Mouse (Mus musculus) thymus, adult 2 months (tissue): ENCODE measurements around the gene Dgkd. TPM values are rescaled to one million over a fixed set of nuclear protein-coding genes. Genes with fewer than 3 reads are reported as not detected.

Experiments
- DNase-seq: peaks from one replicate; pipeline ENCODE4 v3.0.0; 2021
- H3K27ac ChIP-seq: fragments of 200-500 bp; 2 replicates; pipeline ENCODE4 v1.5.1; 2012; ENCODE audit warnings: low read length, control low read depth; ENCODE audit not compliant: control insufficient read depth, insufficient read depth
- H3K27me3 ChIP-seq: fragments of 200-500 bp; 2 replicates; pipeline ENCODE4 v1.6.1; 2012; ENCODE audit warnings: mild to moderate bottlenecking, low read length, moderate library complexity, mixed read lengths; ENCODE audit not compliant: control insufficient read depth, insufficient read depth
- H3K36me3 ChIP-seq: fragments of 200-500 bp; 2 replicates; pipeline ENCODE4 v1.6.1; 2012; ENCODE audit warnings: mild to moderate bottlenecking, low read length, moderate library complexity; ENCODE audit not compliant: control insufficient read depth, insufficient read depth
- H3K4me1 ChIP-seq: fragments of 200-500 bp; replicated peaks from 2 replicates; pipeline ENCODE4 v1.6.1; 2012; ENCODE audit warnings: low read length; ENCODE audit not compliant: control insufficient read depth, insufficient read depth
- H3K4me3 ChIP-seq: fragments of 200-500 bp; 2 replicates; pipeline ENCODE4 v1.5.1; 2012; ENCODE audit warnings: mild to moderate bottlenecking, low read length, control low read depth, moderate library complexity; ENCODE audit not compliant: control insufficient read depth, insufficient read depth
- CTCF ChIP-seq: fragments of 200-500 bp; IDR thresholded peaks from 2 replicates; pipeline ENCODE4 v1.5.1; 2012; ENCODE audit warnings: mild to moderate bottlenecking, control low read depth, low read length, moderate library complexity, borderline replicate concordance; ENCODE audit not compliant: control insufficient read depth, poor library complexity, insufficient read depth; ENCODE audit errors: extremely low read depth
- POLR2A ChIP-seq: fragments of 200-500 bp; IDR thresholded peaks from 2 replicates; pipeline ENCODE4 v1.6.1; 2012; ENCODE audit warnings: mild to moderate bottlenecking, low read length, control low read depth, moderate library complexity; ENCODE audit not compliant: control insufficient read depth, poor library complexity, insufficient read depth; ENCODE audit errors: extremely low read depth
- WGBS: fragments of 180-500 bp; shearing (Covaris S2); methylation state at CpG from one replicate; pipeline ENCODE4 v1.1.7; 2018; 5-methylcytosine and 5-hydroxymethylcytosine counted together
- polyA plus RNA-seq: library from polyadenylated mRNA; depleted of rRNA; stranded (reverse); fragments of >200 nt; gene quantifications from 2 replicates; pipeline ENCODE4 v1.2.3, GENCODE M21; 2012

Dgkd gene
- polyA plus RNA-seq, 1 experiment: 182 TPM

DNA sequence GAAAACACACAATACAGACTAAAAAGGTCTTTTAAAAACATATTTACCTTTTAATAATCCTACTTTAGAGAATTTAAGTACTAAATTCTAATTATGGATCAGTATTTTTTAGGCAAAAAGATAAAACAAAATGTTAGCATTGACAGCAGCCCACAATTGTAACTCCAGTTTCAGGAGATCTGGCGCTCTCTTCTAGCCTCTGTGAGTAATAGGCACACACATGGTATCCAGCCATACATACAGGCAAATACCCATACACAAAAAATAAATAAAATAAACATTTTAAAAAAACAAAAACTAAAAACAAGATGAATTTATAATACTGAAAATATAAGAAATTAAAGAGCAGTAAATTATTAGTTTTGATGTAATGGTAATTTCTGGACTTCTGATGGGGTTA lies 105.8 kb downstream of the Dgkd start:
- no peak overlapping the region for H3K27ac ChIP-seq
- no peaks in the 10 kb centered on the region for H3K36me3 ChIP-seq
- no peaks in the 10 kb centered on the region for H3K27me3 ChIP-seq
- H3K4me3 ChIP-seq: no peak overlapping the region
- TF ChIP-seq POLR2A: no peak
- TF ChIP-seq CTCF: no peak
- H3K4me1 ChIP-seq: no peaks in the 10 kb centered on the region
- DNase-seq: no peak
- WGBS: 100% methylated on average over 1 of the region's 1 CpGs

- 66% methylated on average over 4 of the region's 4 CpGs for WGBS
- H3K27ac ChIP-seq: no peak overlapping the region
- no peaks in the 10 kb centered on the region; the same call in 1 of the 2 replicates for H3K36me3 ChIP-seq
- H3K4me3 ChIP-seq: no peak overlapping the region
- TF ChIP-seq CTCF (no peak), POLR2A (no peak)
- no peaks in the 10 kb centered on the region for H3K4me1 ChIP-seq
- DNase-seq: no peak
- no peaks in the 10 kb centered on the region for H3K27me3 ChIP-seq
Observed at GRCm38 (mm10) chr1:87959532-87959931, 106.4 kb downstream of the Dgkd start.

- Histone ChIP-seq H3K4me1 (no peaks in the 10 kb centered on the region), H3K36me3 (no peaks in the 10 kb centered on the region; the same call in 1 of the 2 replicates), H3K4me3 (no peak overlapping the region), H3K27me3 (no peaks in the 10 kb centered on the region), H3K27ac (no peak overlapping the region)
- no peak for DNase-seq
- 15% methylated on average over 4 of the region's 4 CpGs for WGBS
- TF ChIP-seq CTCF (no peak), POLR2A (no peak)
Observed at GRCm38 (mm10) chr1:87959998-87960431, 106.9 kb downstream of the Dgkd start.

- Histone ChIP-seq H3K27ac (no peak overlapping the region), H3K4me1 (no peaks in the 10 kb centered on the region), H3K27me3 (no peaks in the 10 kb centered on the region), H3K4me3 (no peak overlapping the region), H3K36me3 (no peaks in the 10 kb centered on the region; the same call in 1 of the 2 replicates)
- no peak for DNase-seq
- WGBS: 97% methylated on average over 4 of the region's 4 CpGs
- no peak for TF ChIP-seq POLR2A
- no peak for TF ChIP-seq CTCF
Observed at GRCm38 (mm10) chr1:87960752-87961151, 107.7 kb downstream of the Dgkd start.

DNA sequence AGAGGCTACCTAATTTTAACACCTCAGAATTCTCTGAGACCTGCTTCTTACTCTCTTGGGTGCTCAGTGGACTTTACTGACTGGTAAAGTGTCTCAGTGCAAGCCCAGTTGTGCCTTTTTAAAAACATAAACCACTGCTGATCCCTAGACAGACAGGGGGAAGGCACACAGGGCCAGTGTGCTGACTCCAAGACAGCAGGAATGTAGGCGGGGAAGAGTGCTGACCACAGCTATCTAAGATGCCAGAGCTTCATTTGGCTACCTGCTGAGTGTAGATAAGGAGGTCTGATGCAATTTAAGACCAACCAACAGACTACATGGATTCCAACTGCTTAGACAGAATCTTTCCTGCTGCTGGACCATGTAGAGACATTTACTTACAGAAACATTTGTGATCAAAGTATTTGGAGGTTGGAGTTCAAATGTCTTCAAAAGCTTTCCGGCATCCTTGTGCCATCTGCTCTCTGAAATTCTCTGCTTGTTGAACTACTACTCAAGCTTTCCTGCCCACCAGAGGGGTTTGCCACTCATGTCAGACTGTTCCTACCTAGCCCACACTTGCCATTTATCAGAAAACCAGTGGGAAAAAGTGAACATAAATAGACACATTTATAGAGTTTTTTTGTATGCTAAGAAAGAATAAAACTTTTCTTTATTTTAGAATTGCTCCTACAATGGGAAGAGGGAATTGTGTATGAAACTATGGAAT lies 108.5 kb downstream of the Dgkd start:
- 95% methylated on average over 2 of the region's 2 CpGs for WGBS
- no peak overlapping the region for H3K4me3 ChIP-seq
- DNase-seq: no peak

DNA sequence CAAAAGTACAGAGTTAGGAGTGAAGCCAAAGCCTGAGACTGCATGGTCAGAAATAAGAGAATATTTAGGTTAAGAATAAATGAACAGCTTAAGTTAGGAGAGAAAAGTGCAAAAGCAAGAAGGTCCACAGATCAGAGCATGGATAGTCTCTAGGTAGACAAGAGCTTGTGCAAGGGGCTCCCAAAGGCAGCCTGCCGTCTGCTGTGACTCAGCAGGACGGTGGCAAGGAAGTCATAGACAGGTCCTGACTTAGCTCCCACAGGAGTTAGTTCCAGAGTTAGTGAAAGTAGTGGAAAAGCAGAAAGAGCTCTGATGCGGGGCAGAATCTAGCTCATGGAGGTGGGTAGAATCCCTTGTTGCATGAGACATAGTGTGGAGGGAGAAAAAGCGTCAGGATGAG lies 117.3 kb downstream of the Dgkd start:
- H3K4me1 ChIP-seq: no peaks in the 10 kb centered on the region
- TF ChIP-seq CTCF (no peak), POLR2A (no peak)
- no peak overlapping the region for H3K27ac ChIP-seq
- peaks cover 15% of the 10 kb centered on the region for H3K36me3 ChIP-seq
- no peak overlapping the region for H3K4me3 ChIP-seq
- no peak for DNase-seq
- no peaks in the 10 kb centered on the region for H3K27me3 ChIP-seq
- WGBS: 96% methylated on average over 4 of the region's 4 CpGs

More for the DNA sequence above, 108.5 kb downstream of the Dgkd start:
- H3K36me3 ChIP-seq: no peaks in the 10 kb centered on the region; the same call in 1 of the 2 replicates
- no peaks in the 10 kb centered on the region for H3K4me1 ChIP-seq
- no peak for TF ChIP-seq CTCF
- TF ChIP-seq POLR2A: no peak
- H3K27ac ChIP-seq: no peak overlapping the region
- H3K27me3 ChIP-seq: no peaks in the 10 kb centered on the region
